Mouse (Mus musculus) thymus, postnatal 0 days (tissue): Measurements from ENCODE around the gene Sgk1. TPM values are rescaled to one million over a fixed set of nuclear protein-coding genes. Genes with fewer than 3 reads are reported as not detected.

Experiments used
- DNase-seq: peaks from one replicate; pipeline ENCODE4 v3.0.0-alpha.2; 2015; ENCODE audit warnings: low spot score
- polyA plus RNA-seq: library from polyadenylated mRNA; unstranded; fragments of >200 nt; fragmentation: Nextera tagmentation; extraction: Ambion mirVana; gene quantifications from 2 replicates; pipeline ENCODE4 v1.2.1, GENCODE M21; 2015

Sgk1 gene
- polyA plus RNA-seq, 1 experiment from 2014 or later = 26.0 TPM

- DNase-seq = no peak
These were observed 34.5 kb downstream of the Sgk1 start for GRCm38 (mm10) chr10:21916301-21917071.

DNA sequence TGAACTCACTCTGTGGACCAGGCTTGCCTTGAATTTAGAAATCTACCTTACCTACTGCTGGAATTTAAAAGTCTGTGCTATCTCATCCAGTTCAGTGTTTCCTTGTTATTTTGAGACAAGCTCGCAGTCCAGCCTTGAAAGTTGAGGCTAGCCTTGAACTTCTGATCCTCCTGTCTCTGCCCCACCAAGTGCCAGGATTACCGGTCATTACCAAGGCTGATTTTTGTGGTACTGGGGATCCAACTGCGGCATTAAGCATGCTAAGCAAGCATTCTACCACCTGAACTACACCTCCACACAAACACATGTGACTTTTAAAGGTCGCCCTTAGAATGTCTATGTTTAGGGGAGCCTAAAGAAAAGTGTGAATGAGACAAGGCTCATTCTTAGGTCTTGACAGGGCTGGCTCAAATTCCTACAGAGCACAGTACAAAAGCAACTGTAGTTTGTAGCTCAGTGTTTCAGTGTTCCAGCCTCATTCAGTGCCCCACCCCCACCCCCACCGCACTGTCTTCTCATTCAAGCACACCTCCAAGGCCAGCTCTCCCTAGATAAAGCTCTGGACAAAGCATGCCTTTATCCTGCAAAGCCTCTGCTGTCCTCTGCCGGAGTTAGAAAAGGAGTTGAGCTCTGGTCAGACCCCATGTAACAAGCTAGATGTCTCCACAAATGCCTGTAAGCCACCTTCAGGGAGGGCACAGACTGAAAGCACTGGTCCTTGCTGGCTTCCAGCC, 36.2 kb downstream of the Sgk1 start:
- DNase-seq = no peak

DNA sequence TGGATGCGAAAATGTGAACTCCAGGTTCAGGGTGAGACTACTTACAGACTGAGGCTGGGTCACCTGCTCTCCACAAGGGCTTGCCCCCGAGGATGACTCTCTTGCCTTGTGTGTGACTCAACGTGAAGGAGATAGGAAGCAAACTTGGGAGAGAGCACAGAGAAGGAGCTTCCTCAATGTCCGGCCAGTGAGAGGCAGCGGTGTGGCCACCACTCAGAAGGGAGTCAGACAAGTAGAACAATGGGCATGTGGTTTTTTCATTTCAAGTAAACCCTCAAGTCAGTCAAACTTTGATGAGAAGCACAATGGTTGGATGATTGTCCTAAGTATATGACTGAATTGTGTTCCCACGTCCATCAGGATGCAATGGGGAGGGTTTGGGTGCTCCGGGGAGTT, 36.8 kb downstream of the Sgk1 start:
- no peak for DNase-seq

DNA sequence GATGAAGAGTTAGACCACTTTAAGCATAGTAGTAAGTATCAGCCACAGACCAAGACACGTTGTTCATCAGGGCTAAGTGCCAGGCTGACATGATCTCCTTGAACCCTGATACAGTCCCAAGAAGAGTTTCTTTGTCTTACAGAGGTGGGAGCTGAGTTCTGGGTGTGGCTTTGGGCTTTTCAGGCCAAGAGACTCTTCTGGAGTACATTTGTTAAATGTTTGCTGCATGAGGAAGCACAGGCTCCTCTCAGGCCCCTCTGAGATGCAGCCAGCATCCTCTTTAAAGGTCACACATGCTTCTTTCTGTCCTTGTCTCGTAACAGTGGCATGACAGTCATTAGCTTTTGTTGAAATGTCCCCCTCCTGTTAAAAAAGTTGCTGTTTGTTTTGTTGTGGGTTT, 38.6 kb downstream of the Sgk1 start:
- DNase-seq = no peak

DNA sequence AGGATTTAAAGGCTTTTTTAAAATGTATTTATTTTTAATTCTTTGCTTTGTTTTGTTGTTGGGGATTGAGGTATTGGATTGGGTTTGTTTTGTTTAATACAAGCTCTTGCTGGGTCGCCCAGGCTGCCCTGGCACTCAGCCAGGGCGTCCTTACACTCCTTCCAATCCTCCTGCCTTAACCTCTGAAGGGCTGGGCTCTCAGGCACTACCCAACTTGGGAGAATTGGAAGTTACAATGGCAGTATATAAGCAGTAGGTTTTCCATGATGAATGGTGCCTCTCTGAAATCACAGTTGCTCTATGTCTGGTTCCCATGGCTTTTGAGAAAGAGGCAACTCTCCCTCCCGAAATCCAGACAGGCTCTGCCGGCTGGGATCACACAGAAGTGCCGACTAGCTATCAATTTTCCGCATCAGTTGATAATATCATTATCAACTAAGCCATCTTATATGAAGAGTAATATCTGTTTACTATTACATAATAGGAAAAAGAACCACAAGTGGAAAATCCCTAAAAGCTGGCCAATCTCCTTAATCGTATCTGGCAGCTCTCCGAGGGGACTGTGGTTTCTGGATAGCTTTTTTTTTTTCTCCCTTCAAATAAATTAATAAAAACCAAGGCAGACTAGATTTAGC, 40.8 kb downstream of the Sgk1 start:
- no peak for DNase-seq

DNA sequence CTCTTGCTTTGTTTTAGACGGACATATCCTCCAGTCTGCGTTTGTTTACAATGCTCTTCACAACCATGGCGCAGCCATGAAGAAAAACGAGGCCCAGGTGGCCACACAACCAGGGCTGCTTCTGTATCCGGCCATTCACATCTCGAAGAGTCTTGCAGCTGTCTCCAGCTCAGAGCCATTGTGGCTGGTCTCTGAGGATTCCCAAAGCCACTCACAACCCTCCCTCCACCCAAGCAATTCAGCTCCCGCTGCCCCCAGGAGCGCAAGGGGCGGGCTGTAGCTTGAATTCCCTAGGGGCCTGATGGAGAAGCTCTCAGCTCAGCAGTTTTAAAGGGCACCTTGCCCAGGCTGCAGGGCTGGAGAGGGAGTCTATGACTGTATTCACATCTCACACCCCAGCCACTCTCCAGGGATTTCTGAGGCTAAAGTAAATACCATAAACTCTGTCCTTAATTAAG, 41.5 kb downstream of the Sgk1 start:
- no peak for DNase-seq

GRCm38 (mm10) chr10:21924051-21924720, 42.2 kb downstream of the Sgk1 start:
- no peak for DNase-seq

DNA sequence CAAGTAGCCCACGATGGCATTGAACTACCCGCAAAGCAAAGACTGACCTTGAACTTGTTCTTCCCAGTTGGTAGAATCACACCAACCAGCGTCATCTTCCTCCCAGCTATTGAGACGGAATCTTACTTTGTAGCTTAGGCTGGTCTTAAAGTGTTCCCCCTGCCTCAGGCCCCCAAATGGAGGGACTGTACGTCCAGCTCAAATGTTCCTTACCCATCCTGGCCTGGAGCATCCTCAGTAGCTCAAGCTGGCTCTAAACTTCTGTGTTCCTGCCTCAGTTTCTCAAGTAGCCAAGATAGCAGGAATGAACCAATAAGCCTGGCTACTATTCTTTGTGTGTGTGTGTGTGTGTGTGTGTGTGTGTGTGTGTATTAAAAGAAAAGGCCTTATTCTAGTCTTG, 45.0 kb downstream of the Sgk1 start:
- no peak for DNase-seq

DNA sequence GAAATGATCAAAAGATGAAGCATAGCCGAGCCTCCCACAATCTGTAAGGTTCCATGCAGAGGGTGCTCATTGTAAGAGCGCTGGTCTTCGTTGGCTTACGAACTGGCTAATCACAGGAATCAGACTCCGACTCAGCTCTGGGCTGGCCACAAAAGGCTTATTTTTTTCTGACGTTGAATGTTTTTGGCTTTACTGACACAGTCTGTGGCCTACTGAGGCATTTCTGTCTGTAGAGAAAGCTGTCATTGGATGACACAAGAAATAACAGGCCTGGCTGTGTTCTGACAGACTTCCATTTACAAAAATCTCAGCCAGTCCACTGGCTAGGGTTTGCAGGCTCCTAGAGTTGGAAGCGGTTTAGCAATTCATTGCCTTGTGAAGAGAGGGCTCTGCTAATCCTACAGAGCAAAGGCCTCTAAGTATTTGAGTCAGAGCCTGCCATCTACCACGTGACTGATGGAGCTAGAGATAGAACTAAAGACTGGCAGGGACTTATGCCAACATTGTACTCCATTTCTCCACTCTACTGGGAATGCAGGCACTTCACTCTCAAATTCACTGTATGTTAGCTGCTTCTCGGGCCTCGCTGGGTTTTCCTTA, 48.9 kb downstream of the Sgk1 start:
- DNase-seq = no peak

DNA sequence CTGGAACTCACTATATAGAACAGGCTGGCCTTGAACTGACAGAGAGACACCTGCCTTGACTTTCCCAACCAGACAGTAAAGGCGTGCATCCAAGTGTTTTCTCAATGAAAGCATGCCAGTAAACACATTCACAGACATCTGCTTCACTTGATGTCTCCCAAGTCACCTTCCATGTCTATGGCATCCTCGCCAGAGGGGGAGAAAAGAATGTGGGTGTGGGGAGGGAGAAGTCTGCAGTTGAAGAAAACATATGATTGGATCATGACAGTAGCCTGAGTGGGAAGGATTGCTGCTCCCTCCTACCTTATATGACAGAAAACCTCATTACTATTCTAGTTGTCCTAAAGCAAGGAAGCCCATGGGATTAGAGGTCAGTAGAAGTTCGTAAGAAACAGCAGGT, 50.8 kb downstream of the Sgk1 start:
- DNase-seq = no peak

DNA sequence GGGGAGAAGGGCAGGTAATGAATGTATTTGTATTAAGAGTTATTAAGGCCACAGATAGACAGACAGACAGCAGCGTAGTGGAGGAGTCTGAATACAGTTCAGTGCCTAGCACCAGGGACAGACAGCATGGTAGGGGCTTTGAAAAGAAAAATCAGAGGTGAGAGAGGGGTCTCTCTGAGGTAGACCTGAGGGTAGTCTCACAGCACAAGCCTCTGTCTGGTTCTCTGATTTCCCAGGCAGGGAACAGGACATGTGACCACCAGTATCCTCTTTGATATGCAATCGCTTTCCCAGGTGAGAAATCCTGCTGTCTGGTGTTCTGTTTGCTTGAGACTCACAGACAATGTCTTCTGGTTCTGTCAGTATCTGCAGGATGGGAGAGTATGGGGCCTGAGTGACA, 52.8 kb downstream of the Sgk1 start:
- DNase-seq = no peak

- DNase-seq = peak; percentile 9
These were observed 54.7 kb downstream of the Sgk1 start for GRCm38 (mm10) chr10:21936513-21937221.

- no peak for DNase-seq
These were observed 55.2 kb downstream of the Sgk1 start for GRCm38 (mm10) chr10:21937222-21937605.

DNA sequence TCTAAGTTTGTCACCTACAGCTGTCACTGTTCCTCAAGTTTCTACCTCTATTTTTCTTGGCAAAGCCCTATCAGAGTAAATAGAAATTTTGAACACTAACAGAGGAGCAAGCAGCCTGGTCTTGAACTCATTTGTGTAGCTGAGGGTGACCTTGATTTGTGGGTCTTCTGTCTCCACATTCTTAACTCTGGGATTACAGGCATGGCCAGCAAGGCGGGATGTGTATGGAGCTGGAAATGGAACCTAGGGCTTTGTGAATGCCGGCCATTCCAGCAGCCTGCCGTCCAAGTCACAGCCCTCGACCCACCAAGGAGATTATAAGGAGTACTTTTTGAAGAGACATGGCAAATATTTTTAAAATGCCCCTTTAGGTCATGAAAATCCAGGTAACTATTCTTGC, 56.2 kb downstream of the Sgk1 start:
- DNase-seq = no peak

- no peak for DNase-seq
These were observed 59.3 kb downstream of the Sgk1 start for GRCm38 (mm10) chr10:21941235-21941634.

DNA sequence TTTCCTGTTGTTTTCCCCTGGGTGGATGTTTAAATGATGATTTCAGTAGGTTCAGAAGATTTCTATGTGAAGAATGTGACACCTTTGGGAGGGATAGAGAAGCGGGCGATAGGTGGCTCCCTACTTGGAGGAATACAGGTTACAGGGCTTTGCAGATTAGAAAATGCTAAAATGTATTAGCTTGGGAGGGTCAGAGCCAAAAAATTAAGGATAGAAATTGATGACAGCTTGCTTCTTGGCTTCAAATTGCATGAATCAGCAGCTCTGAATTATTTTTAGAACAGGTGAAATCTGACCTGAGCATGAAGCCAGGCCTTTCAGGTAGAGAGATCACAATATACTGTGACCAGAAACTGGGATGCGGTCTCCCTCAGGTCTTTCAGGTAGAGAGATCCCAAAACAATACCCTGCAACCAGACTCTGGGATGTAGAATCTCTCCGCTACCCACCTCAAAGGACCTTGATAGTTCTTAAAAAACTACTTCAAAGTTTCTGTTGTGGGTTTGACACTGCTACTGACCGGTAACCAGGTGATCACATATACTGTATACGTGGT, 61.2 kb downstream of the Sgk1 start:
- no peak for DNase-seq

DNA sequence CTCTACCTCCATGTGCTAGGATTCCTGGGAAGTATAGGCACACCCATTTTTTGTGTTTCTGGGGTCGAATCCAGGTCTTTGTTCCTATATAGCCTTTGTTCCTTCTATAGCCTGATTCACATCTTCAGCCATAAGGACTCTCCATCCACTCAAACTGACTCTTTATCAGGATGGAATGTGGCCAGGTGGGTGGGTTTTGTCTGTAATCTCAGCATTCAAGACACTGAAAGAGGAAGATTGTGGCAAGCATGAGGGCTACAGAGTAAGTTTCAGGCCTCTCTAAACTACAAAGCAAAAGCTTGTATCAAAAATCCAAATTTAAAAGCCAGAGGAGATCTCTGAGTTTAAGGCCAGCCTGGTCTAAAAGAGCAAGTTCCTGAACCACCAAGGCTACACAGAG, 63.2 kb downstream of the Sgk1 start:
- no peak for DNase-seq

- no peak for DNase-seq
These were observed 64.9 kb downstream of the Sgk1 start for GRCm38 (mm10) chr10:21946751-21947351.

GRCm38 (mm10) chr10:21952520-21952919, 70.5 kb downstream of the Sgk1 start:
- no peak for DNase-seq

- DNase-seq = no peak
These were observed 79.1 kb downstream of the Sgk1 start for GRCm38 (mm10) chr10:21961111-21961510.
